Mouse (Mus musculus) liver, adult 2 months (tissue): ENCODE measurements around the gene Tnf.
"Not testable (repeated sequence)": the region's sequence is repeated elsewhere in the genome, so short reads cannot be mapped to it uniquely, and the experiment has no call there.

Source experiments
- CTCF ChIP-seq: fragments of 200-500 bp; IDR thresholded peaks from 2 replicates; pipeline ENCODE4 v1.5.1; 2011; ENCODE audit warnings: low read depth, low read length, control low read depth
- POLR2A ChIP-seq: fragments of 200-500 bp; IDR thresholded peaks from 2 replicates; pipeline ENCODE4 v1.6.1; 2011; ENCODE audit warnings: low read length, control low read depth; ENCODE audit not compliant: insufficient read depth; ENCODE audit errors: extremely low read depth

GRCm38 (mm10) chr17:35234090-35234489 is 32.3 kb upstream of the Tnf start:
- TF ChIP-seq CTCF, POLR2A: not testable (repeated sequence)
